Mouse (Mus musculus) forebrain, postnatal 0 days (tissue): ENCODE data around the gene Lipt1. TPM values are rescaled to one million over a fixed set of nuclear protein-coding genes. Genes with fewer than 3 reads are reported as not detected.
A peak's percentile ranks its signal among the peaks of the same experiment; 100 is the strongest.

ENCODE experiments used
- ATAC-seq: fragments of 200-750 bp; cut with Nextera tagmentation; 2 replicates; pipeline ENCODE4 v1.8.0; 2017; ENCODE audit warnings: mild to moderate bottlenecking, moderate library complexity
- DNase-seq: peaks from one replicate; pipeline ENCODE4 v3.0.0-alpha.2; 2015
- H3K27ac ChIP-seq: fragments of 300-500 bp; sonication (generic); 2 replicates; pipeline ENCODE4 v1.5.1; 2014; ENCODE audit warnings: low read depth, mild to moderate bottlenecking, antibody characterized with exemption, low read length, moderate library complexity, mixed read lengths
- H3K27me3 ChIP-seq: fragments of 300-500 bp; sonication (generic); 2 replicates; pipeline ENCODE4 v1.6.1; 2014; ENCODE audit warnings: mild to moderate bottlenecking, low read length, mixed read lengths; ENCODE audit not compliant: insufficient read depth
- H3K36me3 ChIP-seq: fragments of 300-500 bp; sonication (generic); 2 replicates; pipeline ENCODE4 v1.6.1; 2014; ENCODE audit warnings: mild to moderate bottlenecking, moderate library complexity; ENCODE audit not compliant: insufficient read depth
- H3K4me1 ChIP-seq: fragments of 300-500 bp; sonication (generic); 2 replicates; pipeline ENCODE4 v1.6.1; 2014; ENCODE audit warnings: antibody characterized with exemption; ENCODE audit not compliant: insufficient read depth
- H3K4me2 ChIP-seq: fragments of 300-500 bp; sonication (generic); 2 replicates; pipeline ENCODE4 v1.6.1; 2014; ENCODE audit warnings: low read depth, mild to moderate bottlenecking, moderate library complexity
- H3K4me3 ChIP-seq: fragments of 300-500 bp; sonication (generic); 2 replicates; pipeline ENCODE4 v1.5.1; 2014; ENCODE audit warnings: low read depth, low read length, mixed read lengths
- H3K9ac ChIP-seq: fragments of 300-500 bp; sonication (generic); 2 replicates; pipeline ENCODE4 v1.6.1; 2014; ENCODE audit warnings: mild to moderate bottlenecking
- H3K9me3 ChIP-seq: fragments of 300-500 bp; sonication (generic); 2 replicates; pipeline ENCODE4 v1.6.1; 2016; ENCODE audit warnings: low read length
- CTCF ChIP-seq: sonication (generic); IDR thresholded peaks from 2 replicates; pipeline ENCODE4 v1.5.1; 2016; ENCODE audit warnings: antibody characterized with exemption, control low read depth, low read depth
- WGBS: fragments of 180-500 bp; shearing (Covaris S2); extraction: QIAGEN DNeasy Blood & Tissue Kit; methylation state at CpG from one replicate; pipeline ENCODE4 v1.1.7; 2014; 5-methylcytosine and 5-hydroxymethylcytosine counted together
- polyA plus RNA-seq: library from polyadenylated mRNA; unstranded; fragments of >200 nt; fragmentation: Nextera tagmentation; extraction: Ambion mirVana; gene quantifications from 2 replicates; pipeline ENCODE4 v1.2.1, GENCODE M21; 2015
- total RNA-seq: library from RNA; depleted of rRNA; stranded (reverse); fragments of >200 nt; gene quantifications from 2 replicates; pipeline ENCODE4 v1.2.3, GENCODE M21; 2014

Gene Lipt1
- total and polyA plus RNA-seq, 2 experiments from 2014 or later: 5.7 to 8.1 TPM

DNA sequence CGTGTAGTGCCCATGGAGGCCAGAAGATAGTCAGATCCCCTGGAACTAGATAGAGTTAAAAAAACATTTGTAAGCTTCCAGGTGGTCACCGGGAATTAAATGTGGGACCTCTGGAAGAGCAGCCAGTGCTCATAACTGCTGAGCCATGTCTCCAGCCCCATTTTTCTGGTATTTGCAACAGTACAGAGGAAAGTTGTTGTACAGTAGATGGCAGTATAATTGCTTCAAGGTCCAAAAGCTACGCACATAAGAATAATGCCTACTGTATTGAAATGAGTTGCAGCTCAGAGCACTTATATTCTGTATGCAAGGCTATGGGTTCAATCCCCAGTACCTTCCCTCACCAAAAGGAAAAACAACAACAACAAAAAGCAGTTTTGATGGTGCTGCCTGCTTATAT, 19.9 kb downstream of the Lipt1 start:
- Histone ChIP-seq H3K4me1 (peaks cover 6% of the 10 kb centered on the region; the same call in 1 of the 2 replicates), H3K36me3 (peaks cover 18% of the 10 kb centered on the region; the same call in 1 of the 2 replicates), H3K4me2 (peak overlapping the region; percentile 65), H3K9ac (no peak overlapping the region), H3K27me3 (no peaks in the 10 kb centered on the region), H3K4me3 (peak overlapping the region; percentile 62), H3K27ac (no peak overlapping the region), H3K9me3 (no peaks in the 10 kb centered on the region)
- peak; percentile 62 for TF ChIP-seq CTCF
- peak; percentile 30; the same call in 1 of the 2 replicates for ATAC-seq
- peak; percentile 31 for DNase-seq
- 54% methylated on average over 3 of the region's 3 CpGs for WGBS

- H3K27ac ChIP-seq: no peak overlapping the region
- DNase-seq: no peak
- peaks cover 39% of the 10 kb centered on the region for H3K36me3 ChIP-seq
- H3K27me3 ChIP-seq: no peaks in the 10 kb centered on the region
- H3K9me3 ChIP-seq: no peaks in the 10 kb centered on the region
- H3K4me3 ChIP-seq: no peak overlapping the region
- no peak for ATAC-seq
- TF ChIP-seq CTCF: no peak
- H3K4me1 ChIP-seq: peaks cover under 1% of the 10 kb centered on the region; the same call in 1 of the 2 replicates
- no peak overlapping the region for H3K4me2 ChIP-seq
- no peak overlapping the region for H3K9ac ChIP-seq
These were observed 23.1 kb downstream of the Lipt1 start for GRCm38 (mm10) chr1:37894606-37895005.

GRCm38 (mm10) chr1:37899816-37900215, 28.3 kb downstream of the Lipt1 start:
- DNase-seq (no peak), ATAC-seq (no peak)
- Histone ChIP-seq H3K27me3 (no peaks in the 10 kb centered on the region), H3K4me1 (no peaks in the 10 kb centered on the region), H3K9me3 (no peaks in the 10 kb centered on the region), H3K4me3 (no peak overlapping the region), H3K4me2 (no peak overlapping the region), H3K27ac (no peak overlapping the region), H3K36me3 (peaks cover 45% of the 10 kb centered on the region), H3K9ac (no peak overlapping the region)
- TF ChIP-seq CTCF: no peak
- 88% methylated on average over 4 of the region's 4 CpGs for WGBS

DNA sequence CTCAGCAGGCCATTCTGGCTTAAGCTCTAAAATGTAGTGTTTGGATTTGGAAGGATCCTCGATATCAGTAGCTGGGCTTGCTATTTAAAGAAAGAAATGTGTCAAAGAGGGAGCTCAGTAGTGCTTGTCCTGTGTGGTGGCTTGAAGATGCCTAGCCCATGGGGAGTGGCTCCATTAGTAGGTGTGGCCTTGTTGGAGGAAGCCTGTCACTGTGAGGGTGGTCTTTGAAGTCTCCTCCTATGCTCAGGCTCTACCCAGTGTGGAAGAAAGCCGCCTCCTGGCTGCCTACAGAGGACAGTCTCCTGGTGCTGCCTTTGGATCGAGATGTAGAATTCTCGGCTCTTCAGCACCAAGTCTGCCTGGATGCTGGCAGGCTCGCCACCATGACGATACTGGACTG, 28.8 kb downstream of the Lipt1 start:
- Histone ChIP-seq H3K9me3 (no peaks in the 10 kb centered on the region), H3K27me3 (no peaks in the 10 kb centered on the region), H3K9ac (no peak overlapping the region), H3K27ac (no peak overlapping the region), H3K36me3 (peaks cover 41% of the 10 kb centered on the region), H3K4me3 (no peak overlapping the region), H3K4me1 (no peaks in the 10 kb centered on the region), H3K4me2 (no peak overlapping the region)
- 50% methylated on average over 6 of the region's 6 CpGs for WGBS
- DNase-seq (no peak), ATAC-seq (no peak)
- no peak for TF ChIP-seq CTCF

DNA sequence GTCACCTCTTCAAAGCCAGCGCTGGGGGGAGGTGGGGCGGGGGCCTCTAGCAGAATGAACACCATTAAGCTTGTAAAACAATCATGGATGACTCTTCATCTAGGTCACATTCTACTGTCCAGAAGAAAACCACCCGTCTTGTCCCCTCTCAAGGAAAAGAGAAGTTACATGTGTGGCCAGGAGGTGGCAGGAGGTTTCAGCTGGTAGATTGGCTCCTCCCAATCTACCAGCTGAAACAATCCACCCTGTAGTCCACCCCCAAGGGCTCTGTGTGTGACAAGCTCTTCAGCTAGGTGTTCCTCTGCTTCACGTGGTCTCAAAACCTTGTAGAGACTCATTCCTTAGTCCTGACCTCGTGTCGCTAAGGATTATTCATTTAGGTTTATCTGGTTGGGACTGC, 31.6 kb downstream of the Lipt1 start:
- no peaks in the 10 kb centered on the region for H3K4me1 ChIP-seq
- H3K4me2 ChIP-seq: no peak overlapping the region
- peak; percentile 40 for TF ChIP-seq CTCF
- WGBS: 40% methylated on average over 6 of the region's 6 CpGs
- H3K36me3 ChIP-seq: peaks cover 23% of the 10 kb centered on the region
- H3K4me3 ChIP-seq: no peak overlapping the region
- peak; percentile 21 for DNase-seq
- ATAC-seq: peak; percentile 58
- no peaks in the 10 kb centered on the region for H3K27me3 ChIP-seq
- no peak overlapping the region for H3K9ac ChIP-seq
- H3K27ac ChIP-seq: no peak overlapping the region
- no peaks in the 10 kb centered on the region for H3K9me3 ChIP-seq

DNA sequence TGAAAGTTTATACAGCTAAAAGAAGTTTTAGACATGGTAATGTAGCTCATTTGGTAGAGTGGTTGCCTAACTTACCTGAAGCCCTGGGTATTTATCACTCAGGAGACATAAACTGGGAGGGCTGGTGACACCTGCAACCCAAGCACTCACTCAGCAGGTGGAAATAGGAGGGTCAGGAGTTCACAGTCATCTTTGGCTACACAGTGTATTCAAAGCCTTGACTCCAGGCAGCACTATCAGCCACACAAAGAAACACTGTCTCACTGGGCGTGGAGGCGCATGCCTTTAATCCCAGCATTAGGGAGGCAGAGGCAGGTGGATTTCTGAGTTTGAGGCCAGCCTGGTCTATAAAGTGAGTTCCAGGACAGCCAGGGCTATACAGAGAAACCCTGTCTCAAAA, 41.2 kb downstream of the Lipt1 start:
- no peak for TF ChIP-seq CTCF

GRCm38 (mm10) chr1:37916393-37916792, 44.9 kb downstream of the Lipt1 start, which contains the start of gene Lyg2:
Gene Lyg2, minus strand, starts transcription at chr1:37916493.
- DNase-seq (no peak), ATAC-seq (no peak)
- no peak within 1 kb of the TSS for H3K4me3 ChIP-seq
- no peak for TF ChIP-seq CTCF
- no peaks in the 10 kb centered on the region for H3K4me1 ChIP-seq
- H3K27me3 ChIP-seq: no peaks in the 10 kb centered on the region
- WGBS: 44% methylated on average over 5 of the region's 5 CpGs
- H3K36me3 ChIP-seq: no peaks in the 10 kb centered on the region
- H3K27ac ChIP-seq: no peak within 1 kb of the TSS
- H3K4me2 ChIP-seq: no peak within 1 kb of the TSS
- H3K9me3 ChIP-seq: no peaks in the 10 kb centered on the region
- no peak within 1 kb of the TSS for H3K9ac ChIP-seq

More for the DNA sequence above, 41.2 kb downstream of the Lipt1 start:
- Histone ChIP-seq H3K4me3 (no peak overlapping the region), H3K4me1 (no peaks in the 10 kb centered on the region), H3K9me3 (no peaks in the 10 kb centered on the region), H3K4me2 (no peak overlapping the region), H3K36me3 (no peaks in the 10 kb centered on the region), H3K9ac (no peak overlapping the region), H3K27ac (no peak overlapping the region), H3K27me3 (no peaks in the 10 kb centered on the region)
- ATAC-seq: no peak
- DNase-seq: no peak
- 81% methylated on average over 2 of the region's 2 CpGs for WGBS

DNA sequence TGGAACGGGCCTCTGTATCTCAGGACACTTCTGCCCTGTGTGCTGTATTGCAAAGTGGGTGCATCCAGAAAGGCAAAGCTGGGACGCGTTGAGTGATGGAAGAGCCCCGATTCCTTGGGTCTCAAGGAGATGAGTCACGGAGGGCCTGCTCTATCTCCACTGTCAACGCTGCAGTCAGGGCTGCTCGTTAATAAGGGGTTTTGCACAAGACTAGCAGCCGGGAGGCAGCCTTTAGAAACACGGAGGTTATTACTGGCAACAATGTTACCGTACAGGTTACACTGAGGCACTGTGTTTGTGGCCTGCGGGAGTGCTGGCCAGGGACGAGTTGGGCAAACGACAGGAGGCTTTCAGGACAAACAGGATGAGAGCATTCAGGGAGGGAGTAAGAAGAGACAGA, 46.1 kb downstream of the Lipt1 start:
- H3K4me3 ChIP-seq: no peak overlapping the region
- H3K9ac ChIP-seq: no peak overlapping the region
- WGBS: 63% methylated on average over 13 of the region's 13 CpGs
- no peak for ATAC-seq
- H3K4me1 ChIP-seq: no peaks in the 10 kb centered on the region
- no peak for DNase-seq
- H3K4me2 ChIP-seq: no peak overlapping the region
- H3K27ac ChIP-seq: no peak overlapping the region
- no peaks in the 10 kb centered on the region for H3K27me3 ChIP-seq
- no peak for TF ChIP-seq CTCF
- no peaks in the 10 kb centered on the region for H3K36me3 ChIP-seq
- H3K9me3 ChIP-seq: no peaks in the 10 kb centered on the region
